Mouse (Mus musculus) intestine, postnatal 0 days (tissue): ENCODE measurements around the gene Pced1a. TPM values are rescaled to one million over a fixed set of nuclear protein-coding genes. Genes with fewer than 3 reads are reported as not detected.

Experiments used
- ATAC-seq: fragments of 200-750 bp; cut with Nextera tagmentation; 2 replicates; pipeline ENCODE4 v1.8.0; 2017; ENCODE audit warnings: mild to moderate bottlenecking, moderate TSS enrichment, moderate library complexity
- H3K27ac ChIP-seq: fragments of 300-500 bp; sonication (generic); 2 replicates; pipeline ENCODE4 v1.5.1; 2014; ENCODE audit warnings: mild to moderate bottlenecking, low read depth, low read length, moderate library complexity
- H3K27me3 ChIP-seq: fragments of 300-500 bp; sonication (generic); replicated peaks from 2 replicates; pipeline ENCODE4 v1.6.1; 2014; ENCODE audit warnings: low read length, mixed read lengths; ENCODE audit not compliant: control insufficient read depth, insufficient read depth
- H3K36me3 ChIP-seq: fragments of 300-500 bp; sonication (generic); 2 replicates; pipeline ENCODE4 v1.6.1; 2014; ENCODE audit warnings: mild to moderate bottlenecking, moderate library complexity; ENCODE audit not compliant: control insufficient read depth, insufficient read depth
- H3K4me1 ChIP-seq: fragments of 300-500 bp; sonication (generic); replicated peaks from 2 replicates; pipeline ENCODE4 v1.6.1; 2014; ENCODE audit warnings: antibody characterized with exemption, low read length, mixed read lengths; ENCODE audit not compliant: control insufficient read depth, insufficient read depth
- H3K4me2 ChIP-seq: fragments of 300-500 bp; sonication (generic); replicated peaks from 2 replicates; pipeline ENCODE4 v1.6.1; 2014; ENCODE audit warnings: low read depth, mild to moderate bottlenecking, moderate library complexity
- H3K4me3 ChIP-seq: fragments of 300-500 bp; sonication (generic); 2 replicates; pipeline ENCODE4 v1.5.1; 2014; ENCODE audit warnings: low read depth, low read length
- H3K9ac ChIP-seq: fragments of 300-500 bp; sonication (generic); 2 replicates; pipeline ENCODE4 v1.6.1; 2014; ENCODE audit warnings: mild to moderate bottlenecking, low read depth, low read length
- H3K9me3 ChIP-seq: fragments of 300-500 bp; sonication (generic); 2 replicates; pipeline ENCODE4 v1.6.1; 2016; ENCODE audit warnings: mixed run types; ENCODE audit not compliant: control insufficient read depth
- CTCF ChIP-seq: sonication (generic); IDR thresholded peaks from 2 replicates; pipeline ENCODE4 v1.5.1; 2016; ENCODE audit warnings: low read depth, mild to moderate bottlenecking, control low read depth, antibody characterized with exemption, moderate library complexity
- WGBS: fragments of 180-500 bp; shearing (Covaris S2); extraction: QIAGEN DNeasy Blood & Tissue Kit; methylation state at CpG from one replicate; pipeline ENCODE4 v1.1.7; 2014; 5-methylcytosine and 5-hydroxymethylcytosine counted together
- polyA plus RNA-seq: library from polyadenylated mRNA; unstranded; fragments of >200 nt; fragmentation: Nextera tagmentation; extraction: Ambion mirVana; gene quantifications from 2 replicates; pipeline ENCODE4 v1.2.1, GENCODE M21; 2015

The Pced1a gene
- polyA plus RNA-seq, 1 experiment from 2014 or later: 6.1 TPM

DNA sequence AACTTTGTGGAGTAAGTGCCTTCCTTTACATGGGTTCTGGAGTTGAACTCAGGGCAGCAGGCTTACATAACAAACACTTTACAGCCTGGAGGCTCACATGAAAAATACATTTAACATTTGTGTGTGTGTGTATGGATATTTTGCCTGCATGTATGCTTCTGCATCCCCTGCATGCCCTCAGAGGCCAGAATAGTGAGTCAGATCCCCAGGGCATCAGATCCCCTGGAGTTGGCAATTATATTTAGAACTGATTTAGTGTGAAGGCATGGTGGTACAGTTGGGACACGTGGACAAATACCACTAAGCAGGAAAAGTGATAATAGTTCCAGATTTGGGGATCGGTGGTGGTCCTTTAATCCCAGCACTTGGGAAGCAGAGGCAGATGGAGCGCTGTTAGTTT lies 35.1 kb upstream of the Pced1a start:
- H3K4me2 ChIP-seq: no peak overlapping the region
- no peaks in the 10 kb centered on the region for H3K9me3 ChIP-seq
- H3K4me1 ChIP-seq: no peaks in the 10 kb centered on the region
- no peak overlapping the region for H3K9ac ChIP-seq
- ATAC-seq: no peak
- H3K27me3 ChIP-seq: no peaks in the 10 kb centered on the region
- H3K4me3 ChIP-seq: no peak overlapping the region
- no peak overlapping the region for H3K27ac ChIP-seq
- no peak for TF ChIP-seq CTCF
- 92% methylated on average over 3 of the region's 3 CpGs for WGBS
- H3K36me3 ChIP-seq: no peaks in the 10 kb centered on the region

DNA sequence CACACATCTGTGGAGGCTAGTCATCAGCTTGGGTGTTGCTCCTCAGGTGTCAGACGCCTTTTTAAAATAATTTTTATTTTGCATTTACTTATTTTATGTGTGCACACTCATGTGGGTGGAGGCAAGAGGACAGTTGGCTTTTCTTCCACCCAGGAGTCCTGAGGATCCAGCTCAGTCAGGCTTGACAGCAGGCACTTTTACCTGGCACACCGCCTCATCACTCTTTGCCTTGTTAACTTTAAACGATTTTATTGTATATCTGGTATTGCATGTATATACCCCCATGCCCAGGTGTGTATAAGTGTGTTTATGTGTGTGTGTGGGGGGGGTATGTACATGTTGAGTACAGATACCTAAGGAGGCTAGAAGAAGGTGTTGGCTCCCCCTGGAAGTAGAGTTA lies 33.4 kb upstream of the Pced1a start:
- no peaks in the 10 kb centered on the region for H3K9me3 ChIP-seq
- 82% methylated on average over 3 of the region's 3 CpGs for WGBS
- H3K27me3 ChIP-seq: no peaks in the 10 kb centered on the region
- ATAC-seq: no peak
- no peak overlapping the region for H3K27ac ChIP-seq
- H3K9ac ChIP-seq: no peak overlapping the region
- H3K36me3 ChIP-seq: no peaks in the 10 kb centered on the region
- H3K4me1 ChIP-seq: no peaks in the 10 kb centered on the region
- no peak for TF ChIP-seq CTCF
- H3K4me2 ChIP-seq: no peak overlapping the region
- no peak overlapping the region for H3K4me3 ChIP-seq

DNA sequence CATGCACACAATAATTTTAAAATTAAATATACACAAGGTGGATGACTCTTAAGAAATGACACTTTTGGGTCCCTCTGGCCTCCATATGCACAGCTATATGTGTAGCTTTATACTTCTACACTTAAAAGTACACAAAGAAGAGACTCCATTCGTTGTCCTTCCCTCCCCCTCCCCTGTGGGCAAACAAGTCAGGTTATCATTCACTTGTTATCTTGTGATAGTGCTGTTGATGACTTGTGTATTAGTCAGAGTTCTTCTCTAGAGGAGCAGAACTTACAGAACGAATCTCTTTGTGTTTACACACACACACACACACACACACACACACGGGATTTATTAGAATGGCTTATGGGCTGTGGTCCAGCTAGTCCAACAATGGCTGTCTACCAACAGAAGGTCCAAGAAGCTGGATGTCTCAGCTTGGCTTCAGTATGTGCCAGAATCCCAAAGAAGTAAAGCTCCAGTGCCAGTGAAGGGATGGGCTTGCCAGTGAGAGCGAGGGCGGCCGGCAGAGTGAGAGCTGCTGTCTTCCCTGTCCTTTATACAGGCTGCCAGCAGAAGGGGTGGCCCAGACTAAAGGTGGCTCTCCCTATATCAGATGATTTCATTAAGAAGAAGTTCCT lies 30.4 kb upstream of the Pced1a start:
- TF ChIP-seq CTCF: no peak
- 54% methylated on average over 6 of the region's 6 CpGs for WGBS
- H3K9me3 ChIP-seq: no peaks in the 10 kb centered on the region
- H3K36me3 ChIP-seq: no peaks in the 10 kb centered on the region
- H3K4me3 ChIP-seq: no peak overlapping the region
- no peak overlapping the region for H3K9ac ChIP-seq
- H3K4me1 ChIP-seq: no peaks in the 10 kb centered on the region; the same call in 1 of the 2 replicates
- no peaks in the 10 kb centered on the region for H3K27me3 ChIP-seq
- no peak for ATAC-seq
- no peak overlapping the region for H3K4me2 ChIP-seq
- H3K27ac ChIP-seq: no peak overlapping the region

DNA sequence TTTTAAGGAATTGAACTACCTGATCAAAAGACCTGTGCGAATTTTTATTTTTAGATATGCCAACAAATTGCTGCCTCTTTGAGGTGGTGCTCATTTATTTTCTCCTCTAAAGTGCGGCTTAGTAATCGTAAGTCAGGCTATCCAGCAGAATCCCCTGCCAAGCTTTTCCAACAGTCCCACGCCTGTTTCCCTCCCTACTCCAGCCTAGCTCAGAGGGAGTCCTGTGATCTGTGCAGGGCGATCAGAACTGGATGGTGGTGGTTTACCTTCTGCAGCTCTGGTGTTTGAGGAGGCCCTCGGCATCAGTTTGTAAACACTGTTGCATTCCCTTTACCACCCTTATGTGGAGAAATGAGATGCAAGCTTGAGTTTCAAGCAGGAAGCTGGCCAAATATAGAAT lies 28.9 kb upstream of the Pced1a start:
- H3K9ac ChIP-seq: no peak overlapping the region
- H3K27ac ChIP-seq: no peak overlapping the region
- no peaks in the 10 kb centered on the region for H3K27me3 ChIP-seq
- no peak overlapping the region for H3K4me3 ChIP-seq
- WGBS: 64% methylated on average over 6 of the region's 6 CpGs
- no peak overlapping the region for H3K4me2 ChIP-seq
- H3K9me3 ChIP-seq: no peaks in the 10 kb centered on the region
- H3K36me3 ChIP-seq: no peaks in the 10 kb centered on the region
- TF ChIP-seq CTCF: no peak
- peaks cover 2% of the 10 kb centered on the region for H3K4me1 ChIP-seq
- ATAC-seq: no peak

DNA sequence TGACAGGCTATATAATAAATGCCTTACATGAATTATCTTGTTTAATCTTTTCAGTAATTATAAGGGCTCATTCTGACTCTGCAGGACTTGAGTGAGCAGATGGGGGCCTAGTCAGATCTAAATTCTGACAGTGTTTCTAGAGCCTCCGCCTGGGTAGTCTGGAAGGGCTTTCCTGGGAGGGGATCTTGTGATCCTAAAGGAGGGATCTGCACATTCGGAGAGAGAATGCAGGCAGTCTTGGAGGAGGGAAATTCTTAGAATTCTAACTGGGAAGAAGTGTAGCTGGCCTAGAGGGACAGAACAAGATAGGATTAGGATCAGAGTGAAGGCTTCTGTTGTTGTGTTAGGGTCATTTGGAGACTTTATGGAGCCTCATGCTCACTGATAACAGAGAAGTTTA lies 27.8 kb upstream of the Pced1a start:
- no peak overlapping the region for H3K4me2 ChIP-seq
- no peak overlapping the region for H3K9ac ChIP-seq
- H3K9me3 ChIP-seq: no peaks in the 10 kb centered on the region
- TF ChIP-seq CTCF: no peak
- no peaks in the 10 kb centered on the region for H3K27me3 ChIP-seq
- 65% methylated on average over 2 of the region's 2 CpGs for WGBS
- no peak overlapping the region for H3K4me3 ChIP-seq
- peaks cover 2% of the 10 kb centered on the region for H3K4me1 ChIP-seq
- no peak overlapping the region for H3K27ac ChIP-seq
- no peaks in the 10 kb centered on the region for H3K36me3 ChIP-seq
- ATAC-seq: no peak

DNA sequence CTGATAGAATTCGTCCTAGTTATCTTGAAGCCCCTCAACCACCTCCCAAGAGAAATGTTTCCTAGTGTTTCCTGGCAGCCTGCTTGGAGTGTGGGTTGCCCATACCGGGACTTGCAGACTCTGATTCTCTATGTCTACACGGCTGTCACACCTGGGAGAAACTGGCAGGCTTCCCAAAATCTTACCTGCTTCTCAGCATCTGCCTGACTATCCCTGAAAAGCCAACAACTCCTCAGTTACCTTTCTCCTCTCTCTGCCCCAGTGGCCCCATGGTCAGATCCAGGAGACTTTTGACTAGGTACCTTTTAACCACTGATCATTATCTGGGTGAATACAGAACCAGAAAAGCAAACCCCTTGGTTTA lies 27.2 kb upstream of the Pced1a start:
- 47% methylated on average over 3 of the region's 3 CpGs for WGBS
- Histone ChIP-seq H3K4me2 (peak overlapping the region; percentile 90; the same call in 1 of the 2 replicates), H3K9ac (0 out of 2 replicates have a peak overlapping the region, but pooled peaks have one; percentile 22), H3K9me3 (no peaks in the 10 kb centered on the region), H3K27ac (no peak overlapping the region), H3K36me3 (no peaks in the 10 kb centered on the region), H3K4me3 (no peak overlapping the region), H3K4me1 (peaks cover 2% of the 10 kb centered on the region), H3K27me3 (no peaks in the 10 kb centered on the region)
- TF ChIP-seq CTCF: no peak
- no peak for ATAC-seq
